Mouse (Mus musculus) T-cell, adult 2 months (primary cell): ENCODE results near the gene Scn1b.

Source experiments
- DNase-seq: peaks from one replicate; pipeline ENCODE4 v3.0.0; 2022; ENCODE audit warnings: low spot score

Gene Scn1b

GRCm38 (mm10) chr7:31116721-31117145 is 10.1 kb downstream of the Scn1b start:
- DNase-seq, result no peak

- no peak for DNase-seq
Observed at GRCm38 (mm10) chr7:31115587-31116043, 11.2 kb downstream of the Scn1b start.

- no peak for DNase-seq
Observed at GRCm38 (mm10) chr7:31115182-31115581, 11.6 kb downstream of the Scn1b start, which contains the start of gene Hpn. Hpn (minus strand) TSS chr7:31115290.

GRCm38 (mm10) chr7:31114646-31115045 is 12.2 kb downstream of the Scn1b start:
- no peak for DNase-seq

GRCm38 (mm10) chr7:31113800-31114199 is 13.0 kb downstream of the Scn1b start:
- DNase-seq, result no peak

GRCm38 (mm10) chr7:31112036-31112435 is 14.8 kb downstream of the Scn1b start:
- no peak for DNase-seq

GRCm38 (mm10) chr7:31110861-31111385 is 15.9 kb downstream of the Scn1b start:
- peak; percentile 45 for DNase-seq

- no peak for DNase-seq
Observed at GRCm38 (mm10) chr7:31109796-31110195, 17.0 kb downstream of the Scn1b start.

- no peak for DNase-seq
Observed at GRCm38 (mm10) chr7:31109091-31109490, 17.7 kb downstream of the Scn1b start.

GRCm38 (mm10) chr7:31107781-31108180 is 19.0 kb downstream of the Scn1b start:
- DNase-seq, result no peak

GRCm38 (mm10) chr7:31106166-31106565 is 20.6 kb downstream of the Scn1b start:
- no peak for DNase-seq

GRCm38 (mm10) chr7:31105061-31105768 is 21.6 kb downstream of the Scn1b start:
- DNase-seq, result no peak

- DNase-seq, result no peak
Observed at GRCm38 (mm10) chr7:31100786-31101185, 26.0 kb downstream of the Scn1b start.

- no peak for DNase-seq
Observed at GRCm38 (mm10) chr7:31099612-31099982, 27.2 kb downstream of the Scn1b start.

GRCm38 (mm10) chr7:31098697-31099611 is 27.8 kb downstream of the Scn1b start:
- no peak for DNase-seq

GRCm38 (mm10) chr7:31097583-31098248 is 29.1 kb downstream of the Scn1b start:
- peak; percentile 88 for DNase-seq

- no peak for DNase-seq
Observed at GRCm38 (mm10) chr7:31096892-31097564, 29.8 kb downstream of the Scn1b start.

GRCm38 (mm10) chr7:31094774-31095501 is 31.9 kb downstream of the Scn1b start:
- DNase-seq, result peak; percentile 52

- DNase-seq, result peak; percentile 78
Observed at GRCm38 (mm10) chr7:31089721-31090120, 37.1 kb downstream of the Scn1b start.

- DNase-seq, result no peak
Observed at GRCm38 (mm10) chr7:31088206-31088605, 38.6 kb downstream of the Scn1b start.

GRCm38 (mm10) chr7:31087262-31087661 is 39.5 kb downstream of the Scn1b start:
- DNase-seq, result peak; percentile 55
